Mouse (Mus musculus) thymus, adult 2 months (tissue): Measurements from ENCODE around the gene Cdca7l.
A peak's percentile ranks its signal among the peaks of the same experiment; 100 is the strongest.

Experiments used
- CTCF ChIP-seq: fragments of 200-500 bp; IDR thresholded peaks from 2 replicates; pipeline ENCODE4 v1.5.1; 2012; ENCODE audit warnings: mild to moderate bottlenecking, control low read depth, low read length, moderate library complexity, borderline replicate concordance; ENCODE audit not compliant: control insufficient read depth, poor library complexity, insufficient read depth; ENCODE audit errors: extremely low read depth
- POLR2A ChIP-seq: fragments of 200-500 bp; IDR thresholded peaks from 2 replicates; pipeline ENCODE4 v1.6.1; 2012; ENCODE audit warnings: mild to moderate bottlenecking, low read length, control low read depth, moderate library complexity; ENCODE audit not compliant: control insufficient read depth, poor library complexity, insufficient read depth; ENCODE audit errors: extremely low read depth

DNA sequence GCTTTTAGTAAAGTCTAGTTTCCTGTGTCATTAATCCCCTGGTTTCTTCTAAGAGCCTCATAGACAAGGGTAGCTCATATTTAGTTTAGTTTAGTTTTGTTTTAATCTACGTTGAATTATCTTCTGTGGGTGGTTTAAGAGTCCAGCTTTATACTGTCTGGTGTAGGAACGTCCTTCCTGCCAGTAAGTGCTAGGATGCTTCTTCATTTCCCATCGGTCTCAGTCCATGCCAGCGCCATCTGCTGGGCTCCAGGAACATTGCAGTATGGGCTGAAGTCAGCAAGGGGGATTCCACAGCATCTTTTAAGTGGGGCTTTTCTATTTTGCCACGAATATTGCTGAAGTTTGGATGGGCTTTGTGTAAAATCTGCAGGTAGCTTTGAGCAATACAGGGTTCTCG lies 49.2 kb downstream of the Cdca7l start:
- no peak for TF ChIP-seq POLR2A
- peak; percentile 64; the same call in 1 of the 2 replicates for TF ChIP-seq CTCF
